Mouse (Mus musculus) kidney, postnatal 25 days (tissue): ENCODE results near the gene Apol7a.

ENCODE experiments used
- DNase-seq, 2 experiments: peaks; one replicate each; pipeline ENCODE4 v3.0.0; 2021; ENCODE audit warnings: mixed read lengths in 2 of 2

The Apol7a gene

GRCm38 (mm10) chr15:77370588-77370987 is 28.3 kb downstream of the Apol7a start:
- no peak for DNase-seq

- DNase-seq: peak in 1 of 2 experiments; percentile 46
These were observed 28.9 kb downstream of the Apol7a start for GRCm38 (mm10) chr15:77369981-77370380.

- DNase-seq: no peak
These were observed 30.0 kb downstream of the Apol7a start for GRCm38 (mm10) chr15:77368818-77369320.

- DNase-seq: peak; percentile 94 to 98
These were observed 30.8 kb downstream of the Apol7a start for GRCm38 (mm10) chr15:77368148-77368547.

GRCm38 (mm10) chr15:77367504-77367903 is 31.4 kb downstream of the Apol7a start:
- DNase-seq: peak; percentile 50 to 72

GRCm38 (mm10) chr15:77366706-77367484 is 32.0 kb downstream of the Apol7a start:
- peak; percentile 90 to 93 for DNase-seq

GRCm38 (mm10) chr15:77365700-77366570 is 33.0 kb downstream of the Apol7a start:
- no peak for DNase-seq

- peak in 1 of 2 experiments; percentile 39 for DNase-seq
These were observed 34.9 kb downstream of the Apol7a start for GRCm38 (mm10) chr15:77364026-77364425.

GRCm38 (mm10) chr15:77363578-77363977 is 35.3 kb downstream of the Apol7a start:
- DNase-seq: no peak

- DNase-seq: no peak
These were observed 36.0 kb downstream of the Apol7a start for GRCm38 (mm10) chr15:77362952-77363351.

- DNase-seq: no peak
These were observed 39.0 kb downstream of the Apol7a start for GRCm38 (mm10) chr15:77359905-77360304.

- DNase-seq: peak; percentile 55 to 84
These were observed 39.4 kb downstream of the Apol7a start for GRCm38 (mm10) chr15:77359486-77359885.

GRCm38 (mm10) chr15:77359084-77359483 is 39.8 kb downstream of the Apol7a start:
- DNase-seq: no peak

- peak; percentile 88 to 90 for DNase-seq
These were observed 40.4 kb downstream of the Apol7a start for GRCm38 (mm10) chr15:77358320-77359040.

- no peak for DNase-seq
These were observed 42.6 kb downstream of the Apol7a start for GRCm38 (mm10) chr15:77356248-77356810.

GRCm38 (mm10) chr15:77354848-77355551 is 43.9 kb downstream of the Apol7a start:
- DNase-seq: no peak

- no peak for DNase-seq
These were observed 44.4 kb downstream of the Apol7a start for GRCm38 (mm10) chr15:77354496-77354847.

- DNase-seq: no peak
These were observed 45.1 kb downstream of the Apol7a start for GRCm38 (mm10) chr15:77353764-77354163.

GRCm38 (mm10) chr15:77352863-77353262 is 46.0 kb downstream of the Apol7a start:
- no peak for DNase-seq

- DNase-seq: no peak
These were observed 48.8 kb downstream of the Apol7a start for GRCm38 (mm10) chr15:77350117-77350516.

GRCm38 (mm10) chr15:77348146-77348545 is 50.8 kb downstream of the Apol7a start:
- no peak for DNase-seq
